Mouse (Mus musculus): ENCODE data around the gene Zfp654.

DNA sequence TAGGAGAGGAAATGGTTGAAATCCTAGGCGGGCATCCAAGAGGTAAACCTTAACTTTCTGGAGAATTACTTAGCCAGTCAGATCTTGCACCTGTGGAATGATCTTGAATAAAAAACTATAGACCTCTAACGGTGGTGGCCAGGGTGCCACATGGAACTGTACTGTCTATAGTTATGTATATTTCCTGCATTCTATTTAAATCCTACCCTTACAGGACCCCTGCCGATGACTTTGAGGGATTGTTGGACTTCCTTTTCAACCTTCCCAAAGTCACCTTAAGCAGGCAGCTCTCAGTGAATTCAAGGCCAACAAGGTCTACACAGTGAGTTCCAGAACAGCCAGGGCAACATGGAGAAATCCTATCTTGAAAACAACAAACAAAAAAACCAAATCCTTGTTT is 38.0 kb upstream of the Zfp654 start:
- TF ChIP-seq CTCF (IDR thresholded peaks at IDR 0.05; ENCODE audit: control insufficient read depth, insufficient read depth, insufficient read length) (no peak), MYOD1 (IDR thresholded peaks at IDR 0.05; ENCODE audit: control insufficient read depth, insufficient read length, low read depth) (no peak), USF1 (IDR thresholded peaks at IDR 0.05; ENCODE audit: low read depth) (no peak), CEBPB (IDR thresholded peaks at IDR 0.05; ENCODE audit: low read depth) (no peak), FOSL1 (IDR thresholded peaks at IDR 0.05; ENCODE audit: insufficient read depth, low read length, poor library complexity, severe bottlenecking) (no peak)
